Mouse (Mus musculus): ENCODE measurements around the gene A830018L16Rik.

Gene A830018L16Rik

GRCm38 (mm10) chr1:11652773-11653172 is 238.9 kb downstream of the A830018L16Rik start:
- DNase-seq (ENCODE audit: low spot score in 2 of 2): no peak

- no peak for DNase-seq (ENCODE audit: low spot score in 2 of 2)
Observed at GRCm38 (mm10) chr1:11657341-11658060, 243.6 kb downstream of the A830018L16Rik start.

- no peak for DNase-seq (ENCODE audit: low spot score in 2 of 2)
Observed at GRCm38 (mm10) chr1:11658061-11658625, 244.2 kb downstream of the A830018L16Rik start.

- no peak for DNase-seq (ENCODE audit: low spot score in 2 of 2)
Observed at GRCm38 (mm10) chr1:11744749-11745314, 330.9 kb downstream of the A830018L16Rik start.

- no peak for DNase-seq (ENCODE audit: low spot score in 2 of 2)
Observed at GRCm38 (mm10) chr1:11748424-11748823, 334.5 kb downstream of the A830018L16Rik start.

- no peak for DNase-seq (ENCODE audit: low spot score in 2 of 2)
Observed at GRCm38 (mm10) chr1:11750065-11750464, 336.2 kb downstream of the A830018L16Rik start.

- no peak for DNase-seq (ENCODE audit: low spot score in 2 of 2)
Observed at GRCm38 (mm10) chr1:11750607-11751006, 336.7 kb downstream of the A830018L16Rik start.

- DNase-seq (ENCODE audit: low spot score in 2 of 2): no peak
Observed at GRCm38 (mm10) chr1:11751996-11752395, 338.1 kb downstream of the A830018L16Rik start.

GRCm38 (mm10) chr1:11788264-11788663 is 374.4 kb downstream of the A830018L16Rik start:
- no peak for DNase-seq (ENCODE audit: low spot score in 2 of 2)

GRCm38 (mm10) chr1:11792820-11793219 is 378.9 kb downstream of the A830018L16Rik start:
- no peak for DNase-seq (ENCODE audit: low spot score in 2 of 2)

- no peak for DNase-seq (ENCODE audit: low spot score in 2 of 2)
Observed at GRCm38 (mm10) chr1:11795666-11796065, 381.8 kb downstream of the A830018L16Rik start.

- DNase-seq (ENCODE audit: low spot score in 2 of 2): no peak
Observed at GRCm38 (mm10) chr1:11872847-11873246, 458.9 kb downstream of the A830018L16Rik start.

- DNase-seq (ENCODE audit: low spot score in 2 of 2): no peak
Observed at GRCm38 (mm10) chr1:11873573-11873972, 459.7 kb downstream of the A830018L16Rik start.

- no peak for DNase-seq (ENCODE audit: low spot score in 2 of 2)
Observed at GRCm38 (mm10) chr1:11881706-11882105, 467.8 kb downstream of the A830018L16Rik start.

GRCm38 (mm10) chr1:11895715-11896114 is 481.8 kb downstream of the A830018L16Rik start:
- DNase-seq (ENCODE audit: low spot score in 2 of 2): no peak

- DNase-seq (ENCODE audit: low spot score in 2 of 2): no peak
Observed at GRCm38 (mm10) chr1:11915873-11916272, 502.0 kb downstream of the A830018L16Rik start.

GRCm38 (mm10) chr1:11936984-11937383 is 523.1 kb downstream of the A830018L16Rik start:
- no peak for DNase-seq (ENCODE audit: low spot score in 2 of 2)

GRCm38 (mm10) chr1:11959421-11960206 is 545.7 kb downstream of the A830018L16Rik start:
- DNase-seq (ENCODE audit: low spot score in 2 of 2): no peak

GRCm38 (mm10) chr1:11982590-11983136 is 568.8 kb downstream of the A830018L16Rik start:
- DNase-seq (ENCODE audit: low spot score in 2 of 2): no peak

- no peak for DNase-seq (ENCODE audit: low spot score in 2 of 2)
Observed at GRCm38 (mm10) chr1:11990011-11990410, 576.1 kb downstream of the A830018L16Rik start.

GRCm38 (mm10) chr1:11996297-11996878 is 582.5 kb downstream of the A830018L16Rik start:
- no peak for DNase-seq (ENCODE audit: low spot score in 2 of 2)

GRCm38 (mm10) chr1:11997574-11997973 is 583.7 kb downstream of the A830018L16Rik start:
- DNase-seq (ENCODE audit: low spot score in 2 of 2): no peak

Measured in urinary bladder, postnatal 4 days (tissue).